Mouse (Mus musculus): Measurements from ENCODE around the gene Repin1. TPM values are rescaled to one million over a fixed set of nuclear protein-coding genes. Genes with fewer than 3 reads are reported as not detected.

Repin1 gene
- polyA plus RNA-seq, 1 experiment from 2014 or later = 47.0 TPM

GRCm38 (mm10) chr6:48555104-48555890, 38.4 kb upstream of the Repin1 start:
- WGBS = 27% methylated on average over 14 of the region's 14 CpGs
- Histone ChIP-seq H3K4me2 (ENCODE audit: low read length) (peak overlapping the region; percentile 79), H3K27me3 (ENCODE audit: control insufficient read depth, insufficient read depth, low read length) (no peaks in the 10 kb centered on the region), H3K4me3 (replicated peaks; ENCODE audit: low read depth, low read length) (peak overlapping the region; percentile 45), H3K9me3 (ENCODE audit: control insufficient read depth, low read length) (no peaks in the 10 kb centered on the region), H3K27ac (replicated peaks; ENCODE audit: low read depth, low read length) (peak overlapping the region; percentile 98), H3K36me3 (ENCODE audit: control insufficient read depth, insufficient read depth, low read length) (peaks cover 19% of the 10 kb centered on the region; the same call in 1 of the 2 replicates), H3K9ac (replicated peaks; ENCODE audit: low read length) (peak overlapping the region; percentile 76), H3K4me1 (ENCODE audit: control insufficient read depth, insufficient read depth, low read length) (peaks cover 9% of the 10 kb centered on the region; the same call in 1 of the 2 replicates)
- DNase-seq (peak; percentile 90), ATAC-seq (ENCODE audit: low FRiP score, low TSS enrichment) (peak; percentile 83)

DNA sequence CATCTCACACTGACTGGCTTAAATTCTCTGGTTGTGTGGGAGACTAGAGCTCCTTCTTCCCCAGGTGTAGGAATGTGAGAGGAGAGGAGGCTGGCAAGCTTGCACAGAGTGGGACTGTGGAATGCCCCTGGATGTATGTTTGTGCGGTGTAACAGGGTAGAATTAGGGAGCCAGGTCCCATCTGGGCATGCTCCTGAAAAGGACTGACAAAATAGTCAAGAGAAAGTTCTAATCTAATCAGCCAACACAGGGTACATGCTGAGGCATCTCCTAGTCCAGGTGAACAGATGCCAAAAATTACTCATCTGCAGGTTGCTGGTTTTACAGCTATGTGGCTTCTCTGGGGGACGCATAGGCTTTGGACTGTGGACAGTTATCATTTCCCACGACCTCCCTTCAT, 37.7 kb upstream of the Repin1 start:
- H3K9me3 ChIP-seq (ENCODE audit: control insufficient read depth, low read length) = no peaks in the 10 kb centered on the region
- H3K27ac ChIP-seq (replicated peaks; ENCODE audit: low read depth, low read length) = 0 out of 2 replicates have a peak overlapping the region, but pooled peaks have one; percentile 98
- no peak overlapping the region for H3K4me3 ChIP-seq (replicated peaks; ENCODE audit: low read depth, low read length)
- no peak for DNase-seq
- peaks cover 9% of the 10 kb centered on the region; the same call in 1 of the 2 replicates for H3K4me1 ChIP-seq (ENCODE audit: control insufficient read depth, insufficient read depth, low read length)
- no peaks in the 10 kb centered on the region for H3K27me3 ChIP-seq (ENCODE audit: control insufficient read depth, insufficient read depth, low read length)
- H3K4me2 ChIP-seq (ENCODE audit: low read length) = peak overlapping the region; percentile 79
- H3K36me3 ChIP-seq (ENCODE audit: control insufficient read depth, insufficient read depth, low read length) = peaks cover 21% of the 10 kb centered on the region; the same call in 1 of the 2 replicates
- 86% methylated on average over 3 of the region's 3 CpGs for WGBS
- no peak overlapping the region for H3K9ac ChIP-seq (replicated peaks; ENCODE audit: low read length)
- no peak for ATAC-seq (ENCODE audit: low FRiP score, low TSS enrichment)

GRCm38 (mm10) chr6:48565693-48566310, 27.9 kb upstream of the Repin1 start:
- no peak for DNase-seq
- H3K4me1 ChIP-seq (ENCODE audit: control insufficient read depth, insufficient read depth, low read length) = no peaks in the 10 kb centered on the region
- peaks cover 47% of the 10 kb centered on the region; the same call in 1 of the 2 replicates for H3K36me3 ChIP-seq (ENCODE audit: control insufficient read depth, insufficient read depth, low read length)
- H3K9ac ChIP-seq (replicated peaks; ENCODE audit: low read length) = no peak overlapping the region
- no peak for ATAC-seq (ENCODE audit: low FRiP score, low TSS enrichment)
- no peak overlapping the region for H3K4me3 ChIP-seq (replicated peaks; ENCODE audit: low read depth, low read length)
- H3K4me2 ChIP-seq (ENCODE audit: low read length) = no peak overlapping the region
- no peaks in the 10 kb centered on the region for H3K9me3 ChIP-seq (ENCODE audit: control insufficient read depth, low read length)
- no peaks in the 10 kb centered on the region for H3K27me3 ChIP-seq (ENCODE audit: control insufficient read depth, insufficient read depth, low read length)
- H3K27ac ChIP-seq (replicated peaks; ENCODE audit: low read depth, low read length) = no peak overlapping the region
- 94% methylated on average over 4 of the region's 4 CpGs for WGBS

DNA sequence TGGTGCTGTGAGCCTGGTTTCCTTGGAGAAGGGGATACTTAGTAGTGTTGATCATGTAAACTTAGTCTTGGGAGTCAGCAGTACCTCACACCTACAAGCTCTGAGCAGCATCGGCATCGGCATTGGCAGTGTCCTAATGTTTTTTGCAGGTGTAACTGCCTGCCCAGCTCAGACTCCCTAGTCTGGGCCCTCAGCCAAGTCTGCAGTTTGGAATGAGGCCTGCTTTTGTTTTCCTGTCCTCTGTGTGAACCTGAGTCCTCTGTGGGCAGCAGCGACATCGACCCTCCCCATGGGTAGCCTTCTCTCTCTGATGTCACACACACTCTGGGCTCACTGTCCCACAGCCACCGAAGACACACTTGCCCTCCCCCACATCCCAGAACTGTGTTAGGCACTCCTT, 27.4 kb upstream of the Repin1 start:
- no peak for DNase-seq
- no peak overlapping the region for H3K4me3 ChIP-seq (replicated peaks; ENCODE audit: low read depth, low read length)
- ATAC-seq (ENCODE audit: low FRiP score, low TSS enrichment) = no peak
- H3K9ac ChIP-seq (replicated peaks; ENCODE audit: low read length) = no peak overlapping the region
- H3K27me3 ChIP-seq (ENCODE audit: control insufficient read depth, insufficient read depth, low read length) = no peaks in the 10 kb centered on the region
- no peaks in the 10 kb centered on the region for H3K9me3 ChIP-seq (ENCODE audit: control insufficient read depth, low read length)
- no peak overlapping the region for H3K4me2 ChIP-seq (ENCODE audit: low read length)
- WGBS = 76% methylated on average over 5 of the region's 5 CpGs
- H3K4me1 ChIP-seq (ENCODE audit: control insufficient read depth, insufficient read depth, low read length) = no peaks in the 10 kb centered on the region
- peaks cover 47% of the 10 kb centered on the region; the same call in 1 of the 2 replicates for H3K36me3 ChIP-seq (ENCODE audit: control insufficient read depth, insufficient read depth, low read length)
- no peak overlapping the region for H3K27ac ChIP-seq (replicated peaks; ENCODE audit: low read depth, low read length)

GRCm38 (mm10) chr6:48568036-48568984, 25.4 kb upstream of the Repin1 start:
- no peak overlapping the region for H3K4me2 ChIP-seq (ENCODE audit: low read length)
- H3K4me3 ChIP-seq (replicated peaks; ENCODE audit: low read depth, low read length) = no peak overlapping the region
- WGBS = 88% methylated on average over 21 of the region's 21 CpGs
- no peak overlapping the region for H3K27ac ChIP-seq (replicated peaks; ENCODE audit: low read depth, low read length)
- H3K36me3 ChIP-seq (ENCODE audit: control insufficient read depth, insufficient read depth, low read length) = peaks cover 39% of the 10 kb centered on the region; the same call in 1 of the 2 replicates
- no peaks in the 10 kb centered on the region for H3K9me3 ChIP-seq (ENCODE audit: control insufficient read depth, low read length)
- no peak overlapping the region for H3K9ac ChIP-seq (replicated peaks; ENCODE audit: low read length)
- ATAC-seq (ENCODE audit: low FRiP score, low TSS enrichment) = no peak
- peak; percentile 20 for DNase-seq
- H3K4me1 ChIP-seq (ENCODE audit: control insufficient read depth, insufficient read depth, low read length) = no peaks in the 10 kb centered on the region
- no peaks in the 10 kb centered on the region for H3K27me3 ChIP-seq (ENCODE audit: control insufficient read depth, insufficient read depth, low read length)

- no peaks in the 10 kb centered on the region for H3K9me3 ChIP-seq (ENCODE audit: control insufficient read depth, low read length)
- H3K36me3 ChIP-seq (ENCODE audit: control insufficient read depth, insufficient read depth, low read length) = peaks cover 31% of the 10 kb centered on the region; the same call in 1 of the 2 replicates
- DNase-seq (no peak), ATAC-seq (ENCODE audit: low FRiP score, low TSS enrichment) (no peak)
- H3K27me3 ChIP-seq (ENCODE audit: control insufficient read depth, insufficient read depth, low read length) = no peaks in the 10 kb centered on the region
- H3K27ac ChIP-seq (replicated peaks; ENCODE audit: low read depth, low read length) = no peak overlapping the region
- no peak overlapping the region for H3K9ac ChIP-seq (replicated peaks; ENCODE audit: low read length)
- no peak overlapping the region for H3K4me3 ChIP-seq (replicated peaks; ENCODE audit: low read depth, low read length)
- H3K4me2 ChIP-seq (ENCODE audit: low read length) = no peak overlapping the region
- 84% methylated on average over 8 of the region's 8 CpGs for WGBS
- H3K4me1 ChIP-seq (ENCODE audit: control insufficient read depth, insufficient read depth, low read length) = no peaks in the 10 kb centered on the region
These were observed 24.4 kb upstream of the Repin1 start for GRCm38 (mm10) chr6:48569065-48569807.

DNA sequence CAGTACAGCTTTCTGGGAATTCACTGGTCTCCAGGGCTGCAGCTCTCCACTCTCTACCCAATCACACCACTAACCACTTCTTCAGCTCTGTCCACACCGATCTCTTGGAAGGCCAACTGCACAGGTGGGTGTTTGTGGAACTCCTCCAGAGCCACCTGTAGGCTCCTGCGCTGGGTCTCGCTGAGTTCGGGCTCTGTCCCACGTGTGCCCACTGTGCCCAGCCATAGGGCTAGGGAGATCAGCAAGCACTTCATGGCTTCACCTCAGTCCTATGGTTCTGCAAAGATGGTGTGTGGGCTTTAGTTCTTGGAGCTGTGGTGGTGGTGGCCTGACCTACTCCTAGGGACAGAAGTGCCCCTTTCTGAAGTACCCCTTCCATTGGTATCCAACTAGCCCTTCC, 21.7 kb upstream of the Repin1 start:
- no peak overlapping the region for H3K4me2 ChIP-seq (ENCODE audit: low read length)
- 97% methylated on average over 5 of the region's 5 CpGs for WGBS

More for the DNA sequence above, 21.7 kb upstream of the Repin1 start:
- ATAC-seq (ENCODE audit: low FRiP score, low TSS enrichment) (no peak), DNase-seq (no peak)
- H3K27ac ChIP-seq (replicated peaks; ENCODE audit: low read depth, low read length) = no peak overlapping the region
- H3K36me3 ChIP-seq (ENCODE audit: control insufficient read depth, insufficient read depth, low read length) = peaks cover 12% of the 10 kb centered on the region; the same call in 1 of the 2 replicates
- H3K27me3 ChIP-seq (ENCODE audit: control insufficient read depth, insufficient read depth, low read length) = no peaks in the 10 kb centered on the region
- H3K9ac ChIP-seq (replicated peaks; ENCODE audit: low read length) = no peak overlapping the region
- no peaks in the 10 kb centered on the region for H3K4me1 ChIP-seq (ENCODE audit: control insufficient read depth, insufficient read depth, low read length)
- no peak overlapping the region for H3K4me3 ChIP-seq (replicated peaks; ENCODE audit: low read depth, low read length)
- no peaks in the 10 kb centered on the region for H3K9me3 ChIP-seq (ENCODE audit: control insufficient read depth, low read length)
